Mouse (Mus musculus): Measurements from ENCODE around the gene Adm2. TPM values are rescaled to one million over a fixed set of nuclear protein-coding genes. Genes with fewer than 3 reads are reported as not detected.

The Adm2 gene
- polyA plus RNA-seq, 1 experiment, result 3.5 TPM

DNA sequence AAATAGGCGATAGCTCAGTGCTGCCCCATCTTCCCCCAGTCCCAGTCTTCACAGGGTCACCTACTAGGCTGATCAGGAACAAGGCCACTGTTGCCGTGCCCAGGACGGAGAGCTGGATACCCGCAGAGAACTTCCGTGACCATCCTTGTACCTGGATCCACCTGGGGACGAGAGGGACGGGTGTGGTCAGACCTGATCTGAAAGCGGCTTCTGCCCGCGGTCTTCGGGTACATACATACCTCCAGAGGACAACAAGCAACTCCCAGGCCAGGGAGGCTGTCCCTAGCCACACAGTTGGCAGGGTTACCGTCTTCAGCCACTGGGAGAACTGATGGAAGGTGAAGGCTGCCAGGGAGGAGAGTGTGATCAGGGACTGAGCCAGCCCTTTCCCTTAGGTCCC, 30.3 kb downstream of the Adm2 start:
- no peaks in the 10 kb centered on the region for H3K27me3 ChIP-seq (ENCODE audit: control insufficient read depth, insufficient read depth, low read length)
- no peak for DNase-seq (ENCODE audit: low read depth in 1 of 2, low spot score in 2 of 2)
- no peaks in the 10 kb centered on the region; the same call in 1 of the 2 replicates for H3K4me1 ChIP-seq (ENCODE audit: control insufficient read depth, insufficient read depth, insufficient read length)
- 96% methylated on average over 12 of the region's 12 CpGs for WGBS
- H3K4me3 ChIP-seq (ENCODE audit: extremely low read depth, insufficient read depth, insufficient read length), result no peak overlapping the region
- TF ChIP-seq CTCF (IDR thresholded peaks at IDR 0.05; ENCODE audit: extremely low read depth, insufficient read depth, insufficient read length, insufficient replicate concordance) (no peak), POLR2A (IDR thresholded peaks at IDR 0.05; ENCODE audit: low read depth, low read length) (no peak)
- H3K36me3 ChIP-seq (ENCODE audit: control insufficient read depth, insufficient read depth, low read length), result peaks cover 21% of the 10 kb centered on the region
- no peak overlapping the region for H3K27ac ChIP-seq (ENCODE audit: insufficient read depth, low read length)

- DNase-seq (ENCODE audit: low read depth in 1 of 2, low spot score in 2 of 2), result no peak
- Histone ChIP-seq H3K27ac (ENCODE audit: insufficient read depth, low read length) (no peak overlapping the region), H3K27me3 (ENCODE audit: control insufficient read depth, insufficient read depth, low read length) (no peaks in the 10 kb centered on the region), H3K4me3 (ENCODE audit: extremely low read depth, insufficient read depth, insufficient read length) (no peak overlapping the region), H3K4me1 (ENCODE audit: control insufficient read depth, insufficient read depth, insufficient read length) (no peaks in the 10 kb centered on the region; the same call in 1 of the 2 replicates), H3K36me3 (ENCODE audit: control insufficient read depth, insufficient read depth, low read length) (peaks cover 21% of the 10 kb centered on the region)
- TF ChIP-seq POLR2A (IDR thresholded peaks at IDR 0.05; ENCODE audit: low read depth, low read length) (no peak), CTCF (IDR thresholded peaks at IDR 0.05; ENCODE audit: extremely low read depth, insufficient read depth, insufficient read length, insufficient replicate concordance) (no peak)
- 95% methylated on average over 16 of the region's 16 CpGs for WGBS
These were observed 31.3 kb downstream of the Adm2 start for GRCm38 (mm10) chr15:89353837-89354236.

- WGBS, result 71% methylated on average over 7 of the region's 7 CpGs
- H3K27ac ChIP-seq (ENCODE audit: insufficient read depth, low read length), result no peak overlapping the region; the same call in 1 of the 2 replicates
These were observed 31.9 kb downstream of the Adm2 start for GRCm38 (mm10) chr15:89354455-89354854.

DNA sequence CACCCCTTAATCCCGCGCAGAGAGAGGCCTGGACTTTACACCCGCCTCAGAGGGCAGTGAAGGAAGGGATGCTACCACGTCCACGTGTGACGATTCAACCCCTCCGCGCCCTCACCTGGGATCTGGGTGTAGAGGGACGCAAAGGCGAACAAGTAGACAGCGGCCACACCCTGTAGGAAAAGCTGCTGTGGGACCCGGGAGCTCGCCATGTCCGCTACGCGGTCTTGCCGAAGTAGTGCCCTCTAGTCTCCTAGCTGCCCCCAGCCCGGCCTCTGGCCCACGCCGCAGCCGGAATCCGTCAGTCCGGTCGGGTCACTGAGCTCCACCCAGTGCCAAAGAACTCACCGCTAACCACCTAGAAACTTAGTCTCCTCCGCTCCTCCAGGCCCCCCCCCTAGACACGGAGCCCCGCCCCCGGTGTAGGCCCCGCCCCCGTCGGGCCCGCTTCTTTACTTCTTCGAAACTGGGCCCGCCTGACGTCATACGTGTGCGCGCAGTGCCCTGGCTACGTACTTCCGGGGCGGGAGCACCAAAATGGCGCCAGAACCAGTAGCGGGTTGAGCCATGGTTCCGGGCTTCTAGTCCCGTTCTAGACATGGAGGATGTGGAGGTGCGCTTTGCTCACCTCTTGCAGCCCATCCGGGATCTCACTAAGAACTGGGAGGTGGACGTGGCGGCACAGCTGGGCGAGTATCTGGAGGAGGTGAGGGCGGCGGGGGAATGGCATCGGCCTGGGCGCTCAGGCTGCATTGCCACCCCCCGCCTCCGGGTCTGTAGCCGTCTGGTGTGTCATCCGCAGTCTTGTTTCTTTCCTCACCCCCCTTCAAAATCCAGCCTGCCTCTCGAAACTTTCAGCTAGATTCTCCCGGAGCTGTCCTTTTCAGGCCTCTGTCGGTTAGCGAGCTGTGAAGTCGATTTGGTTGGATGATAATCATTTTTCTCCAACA, 33.0 kb downstream of the Adm2 start, which contains the start of the genes Lmf2 and Ncaph2:
Gene Lmf2 (minus strand): TSS at position 419 of the 947 bp plus-strand sequence.
Gene Ncaph2 (plus strand): TSS at position 479 of the 947 bp plus-strand sequence.
- under 1% methylated on average over 64 of the region's 64 CpGs for WGBS
- DNase-seq (ENCODE audit: low read depth in 1 of 2, low spot score in 2 of 2), result peak; percentile 93
- peaks cover 23% of the 10 kb centered on the region for H3K36me3 ChIP-seq (ENCODE audit: control insufficient read depth, insufficient read depth, low read length)
- TF ChIP-seq POLR2A (IDR thresholded peaks at IDR 0.05; ENCODE audit: low read depth, low read length), result peak; percentile 24; the same call in 1 of the 2 replicates
- no peak for TF ChIP-seq CTCF (IDR thresholded peaks at IDR 0.05; ENCODE audit: extremely low read depth, insufficient read depth, insufficient read length, insufficient replicate concordance)
- H3K4me1 ChIP-seq (ENCODE audit: control insufficient read depth, insufficient read depth, insufficient read length), result no peaks in the 10 kb centered on the region; the same call in 1 of the 2 replicates
- peak within 1 kb of the TSS; percentile 85 for H3K27ac ChIP-seq (ENCODE audit: insufficient read depth, low read length)
- H3K4me3 ChIP-seq (ENCODE audit: extremely low read depth, insufficient read depth, insufficient read length), result peak within 1 kb of the TSS; percentile 91
- no peaks in the 10 kb centered on the region for H3K27me3 ChIP-seq (ENCODE audit: control insufficient read depth, insufficient read depth, low read length)

More at GRCm38 (mm10) chr15:89354455-89354854, 31.9 kb downstream of the Adm2 start:
- TF ChIP-seq POLR2A (IDR thresholded peaks at IDR 0.05; ENCODE audit: low read depth, low read length) (no peak), CTCF (IDR thresholded peaks at IDR 0.05; ENCODE audit: extremely low read depth, insufficient read depth, insufficient read length, insufficient replicate concordance) (no peak)
- Histone ChIP-seq H3K36me3 (ENCODE audit: control insufficient read depth, insufficient read depth, low read length) (peaks cover 21% of the 10 kb centered on the region), H3K4me3 (ENCODE audit: extremely low read depth, insufficient read depth, insufficient read length) (no peak overlapping the region; the same call in 1 of the 2 replicates), H3K27me3 (ENCODE audit: control insufficient read depth, insufficient read depth, low read length) (no peaks in the 10 kb centered on the region), H3K4me1 (ENCODE audit: control insufficient read depth, insufficient read depth, insufficient read length) (no peaks in the 10 kb centered on the region; the same call in 1 of the 2 replicates)
- no peak for DNase-seq (ENCODE audit: low read depth in 1 of 2, low spot score in 2 of 2)

- Histone ChIP-seq H3K27ac (ENCODE audit: insufficient read depth, low read length) (peak overlapping the region; percentile 70; the same call in 1 of the 2 replicates), H3K4me3 (ENCODE audit: extremely low read depth, insufficient read depth, insufficient read length) (peak overlapping the region; percentile 91), H3K4me1 (ENCODE audit: control insufficient read depth, insufficient read depth, insufficient read length) (no peaks in the 10 kb centered on the region; the same call in 1 of the 2 replicates), H3K36me3 (ENCODE audit: control insufficient read depth, insufficient read depth, low read length) (peaks cover 18% of the 10 kb centered on the region), H3K27me3 (ENCODE audit: control insufficient read depth, insufficient read depth, low read length) (no peaks in the 10 kb centered on the region)
- peak in 1 of 2 experiments; percentile 14 for DNase-seq (ENCODE audit: low read depth in 1 of 2, low spot score in 2 of 2)
- WGBS, result under 1% methylated on average over 15 of the region's 15 CpGs
- TF ChIP-seq CTCF (IDR thresholded peaks at IDR 0.05; ENCODE audit: extremely low read depth, insufficient read depth, insufficient read length, insufficient replicate concordance), result no peak
- no peak for TF ChIP-seq POLR2A (IDR thresholded peaks at IDR 0.05; ENCODE audit: low read depth, low read length)
These were observed 33.9 kb downstream of the Adm2 start for GRCm38 (mm10) chr15:89356372-89356771.

DNA sequence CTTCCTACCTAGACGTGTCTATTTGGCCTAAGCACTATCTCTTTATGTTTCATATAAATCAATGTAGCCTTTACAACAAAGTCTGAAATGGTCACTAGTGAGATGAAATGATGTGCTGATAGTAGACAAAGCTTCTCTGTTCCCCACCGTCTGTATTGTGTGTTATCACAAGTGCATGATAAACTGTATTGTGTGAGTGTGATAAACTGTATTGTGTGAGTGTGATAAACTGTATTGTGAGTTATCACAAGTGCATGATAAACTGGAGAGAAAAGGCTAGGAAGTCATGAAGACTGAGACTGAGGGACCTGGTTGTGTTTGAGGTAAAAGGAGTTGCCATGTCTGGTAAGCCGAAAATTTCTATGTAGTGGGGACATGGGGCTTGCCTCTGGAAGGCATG, 36.3 kb downstream of the Adm2 start:
- peaks cover 15% of the 10 kb centered on the region for H3K36me3 ChIP-seq (ENCODE audit: control insufficient read depth, insufficient read depth, low read length)
- 80% methylated on average over 3 of the region's 3 CpGs for WGBS
- H3K27ac ChIP-seq (ENCODE audit: insufficient read depth, low read length), result no peak overlapping the region
- no peaks in the 10 kb centered on the region for H3K27me3 ChIP-seq (ENCODE audit: control insufficient read depth, insufficient read depth, low read length)
- H3K4me1 ChIP-seq (ENCODE audit: control insufficient read depth, insufficient read depth, insufficient read length), result no peaks in the 10 kb centered on the region; the same call in 1 of the 2 replicates
- no peak overlapping the region for H3K4me3 ChIP-seq (ENCODE audit: extremely low read depth, insufficient read depth, insufficient read length)
- TF ChIP-seq CTCF (IDR thresholded peaks at IDR 0.05; ENCODE audit: extremely low read depth, insufficient read depth, insufficient read length, insufficient replicate concordance), result no peak
- no peak for TF ChIP-seq POLR2A (IDR thresholded peaks at IDR 0.05; ENCODE audit: low read depth, low read length)
- no peak for DNase-seq (ENCODE audit: low read depth in 1 of 2, low spot score in 2 of 2)
